Mouse (Mus musculus): ENCODE data around the gene Fscn2.

The Fscn2 gene

DNA sequence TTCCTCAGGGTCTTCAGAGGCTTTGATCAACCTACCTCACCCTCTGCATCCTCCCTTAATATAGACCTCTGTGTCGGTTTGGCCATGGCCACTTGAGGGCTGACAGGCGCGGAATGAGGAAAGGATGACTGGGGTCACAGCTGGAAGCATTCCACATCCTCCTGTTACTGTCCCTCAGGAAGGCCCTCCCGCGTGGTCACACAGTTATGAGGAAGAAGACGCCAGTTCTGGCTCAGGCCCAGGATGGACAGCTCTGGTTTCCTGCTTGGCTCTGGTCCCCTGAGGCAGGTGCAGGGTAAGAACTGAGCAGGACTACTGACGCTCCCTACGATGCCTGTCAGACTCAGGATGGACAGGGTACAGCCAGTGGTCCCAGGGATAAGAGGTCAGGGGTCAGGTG, 1.3 kb upstream of the Fscn2 start:
- DNase-seq (ENCODE audit: low spot score) = no peak

DNA sequence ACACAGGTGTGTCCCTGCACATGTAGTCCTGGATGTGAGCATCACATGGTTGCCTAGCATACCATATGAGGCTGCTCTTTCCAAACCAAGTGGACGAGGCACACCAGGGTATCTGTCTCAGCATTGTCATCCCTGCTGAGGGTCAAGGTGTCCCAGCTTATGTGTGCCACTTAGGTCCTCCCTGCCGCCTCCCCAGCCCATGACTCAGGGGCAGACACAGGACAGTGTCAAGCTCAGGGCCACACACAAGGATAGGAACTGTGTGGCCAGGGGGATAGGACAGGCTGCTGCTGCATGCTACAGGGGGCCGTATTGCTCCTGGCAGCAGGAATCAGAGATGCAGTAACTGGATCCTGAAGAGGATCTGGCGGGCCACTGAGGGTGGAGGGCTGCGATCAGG, 579 bp upstream of the Fscn2 start:
- no peak for DNase-seq (ENCODE audit: low spot score)

DNA sequence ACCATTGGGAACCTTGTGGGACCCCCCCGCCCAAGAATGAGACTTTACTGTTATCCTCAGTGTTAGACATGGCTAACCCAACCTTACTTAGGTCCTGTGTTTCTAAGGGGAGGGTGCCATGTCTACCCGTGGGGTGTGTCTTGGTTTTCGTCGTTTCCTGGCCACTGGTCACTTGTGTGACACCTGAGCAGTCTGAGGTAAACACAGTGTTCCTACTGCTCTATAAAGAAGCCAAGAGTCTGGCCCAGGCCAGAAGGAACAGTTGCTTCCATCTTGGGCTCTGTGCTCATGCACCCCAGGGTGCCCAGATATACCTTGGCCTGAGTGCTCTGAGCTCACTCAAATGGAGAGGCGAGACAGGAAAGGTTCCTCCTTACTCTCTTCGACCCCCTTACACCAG, 1.6 kb downstream of the Fscn2 start:
- DNase-seq (ENCODE audit: low spot score) = no peak

- DNase-seq (ENCODE audit: low spot score) = no peak
Observed at GRCm38 (mm10) chr11:120366443-120367027, 5.2 kb downstream of the Fscn2 start.

- DNase-seq (ENCODE audit: low spot score) = no peak
Observed at GRCm38 (mm10) chr11:120369656-120370055, 8.3 kb downstream of the Fscn2 start.

DNA sequence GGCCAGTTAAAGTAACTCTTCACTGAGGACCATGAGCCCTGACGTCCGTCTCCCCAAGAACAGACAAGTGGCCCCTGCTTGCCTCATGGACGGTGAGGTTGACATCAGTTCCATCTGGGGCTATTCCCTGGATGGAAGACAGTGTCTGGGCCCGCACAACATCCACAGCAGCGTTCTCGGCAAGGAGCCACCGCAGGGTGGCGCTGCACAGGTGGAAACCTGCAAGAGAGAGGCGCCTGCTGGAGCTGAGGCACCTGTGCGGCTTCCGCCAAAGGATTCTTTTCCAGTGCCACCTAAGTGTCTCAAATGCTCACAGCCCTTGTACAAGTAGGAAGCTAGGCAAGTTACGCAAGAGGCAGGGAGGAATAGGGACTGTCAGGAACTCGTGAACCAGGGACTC, 11.7 kb downstream of the Fscn2 start:
- DNase-seq (ENCODE audit: low spot score) = no peak

GRCm38 (mm10) chr11:120373820-120374586, 12.7 kb downstream of the Fscn2 start:
- peak; percentile 75 for DNase-seq (ENCODE audit: low spot score)

GRCm38 (mm10) chr11:120375324-120375723, 14.0 kb downstream of the Fscn2 start:
- no peak for DNase-seq (ENCODE audit: low spot score)

GRCm38 (mm10) chr11:120376302-120377160, 15.2 kb downstream of the Fscn2 start:
- DNase-seq (ENCODE audit: low spot score) = no peak

- no peak for DNase-seq (ENCODE audit: low spot score)
Observed at GRCm38 (mm10) chr11:120377337-120377736, 16.0 kb downstream of the Fscn2 start.

- DNase-seq (ENCODE audit: low spot score) = no peak
Observed at GRCm38 (mm10) chr11:120378031-120378610, 16.8 kb downstream of the Fscn2 start.

- peak; percentile 86 for DNase-seq (ENCODE audit: low spot score)
Observed at GRCm38 (mm10) chr11:120378611-120379540, 17.5 kb downstream of the Fscn2 start, which contains the start of gene Faap100. Faap100 (minus strand) TSS chr11:120378764.

DNA sequence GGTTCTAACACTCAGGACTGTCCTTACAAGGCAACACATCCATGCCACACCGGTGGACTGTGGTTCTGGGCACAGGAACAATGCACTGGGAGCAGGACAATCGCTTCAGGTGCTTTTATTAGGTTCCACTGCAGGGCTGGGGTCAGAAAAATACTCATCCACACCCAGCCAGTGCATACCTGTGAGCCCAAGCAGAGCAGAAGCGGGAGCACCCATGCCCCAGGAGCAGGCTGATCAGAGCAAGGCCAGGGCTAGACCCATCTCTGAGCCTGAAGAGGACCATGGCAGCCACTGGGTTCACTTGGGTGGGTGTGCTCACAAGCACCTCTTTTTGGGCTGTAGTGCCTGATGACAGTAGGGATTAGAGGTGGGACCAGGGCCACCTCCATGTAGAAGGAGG, 18.9 kb downstream of the Fscn2 start:
- DNase-seq (ENCODE audit: low spot score) = no peak

- DNase-seq (ENCODE audit: low spot score) = no peak
Observed at GRCm38 (mm10) chr11:120381157-120381556, 19.8 kb downstream of the Fscn2 start.

DNA sequence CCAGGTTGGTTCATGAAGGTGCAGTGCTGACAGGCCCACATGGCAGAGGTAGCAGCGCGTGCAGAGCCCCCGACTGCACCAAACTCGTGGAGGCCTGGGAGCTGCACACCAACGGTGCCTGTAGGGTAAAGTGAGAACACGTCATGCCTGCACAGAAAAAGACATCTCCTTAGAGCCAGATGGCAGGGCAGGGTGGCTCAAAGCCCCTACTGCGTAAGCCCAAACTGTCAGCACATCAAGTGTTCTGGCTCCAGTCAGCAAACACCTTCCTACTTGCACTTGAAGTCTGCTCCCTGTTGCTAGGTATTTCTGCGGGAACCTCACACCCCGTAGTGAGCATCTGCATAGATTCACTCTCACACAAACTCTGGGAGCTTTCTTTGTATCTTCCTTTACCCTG, 21.2 kb downstream of the Fscn2 start:
- no peak for DNase-seq (ENCODE audit: low spot score)

GRCm38 (mm10) chr11:120386632-120387031, 25.3 kb downstream of the Fscn2 start:
- DNase-seq (ENCODE audit: low spot score) = no peak

DNA sequence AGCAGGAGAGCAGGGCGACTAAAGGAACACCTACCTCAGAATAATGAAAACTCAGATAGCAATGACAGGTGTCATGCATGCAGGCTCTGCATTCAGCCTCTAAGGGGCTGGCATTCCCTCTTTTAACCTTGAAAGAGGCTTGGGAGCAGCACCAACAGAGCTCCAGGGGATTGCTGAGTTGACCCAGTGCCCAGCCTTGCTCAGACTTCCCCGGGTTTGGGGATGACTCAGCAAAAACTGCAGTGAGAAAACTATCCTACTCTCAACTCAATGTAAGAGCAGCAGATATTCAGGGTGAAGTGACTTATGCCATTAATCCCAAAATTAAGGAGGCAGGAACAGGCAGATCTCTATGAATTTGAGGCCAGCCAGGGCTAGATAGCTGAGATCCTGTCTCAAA, 25.8 kb downstream of the Fscn2 start:
- DNase-seq (ENCODE audit: low spot score) = no peak

DNA sequence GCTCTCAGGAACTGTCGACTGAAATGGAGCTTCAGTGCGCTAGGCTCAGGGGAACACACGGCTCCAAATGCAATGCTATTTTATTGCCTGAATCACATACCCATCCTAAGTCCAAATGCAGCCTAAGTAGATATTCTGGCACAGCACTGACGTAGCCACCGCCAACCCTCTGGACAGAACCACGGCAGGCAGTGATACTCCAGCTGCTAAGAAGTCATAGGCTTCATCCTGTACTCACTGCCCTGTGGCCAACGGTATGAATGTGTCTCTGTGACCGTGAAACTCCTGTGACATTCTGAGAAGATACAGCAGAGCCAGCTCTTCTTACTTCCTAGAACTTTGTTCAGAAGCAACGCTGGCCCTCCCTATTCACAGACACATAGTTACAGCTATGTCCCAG, 27.2 kb downstream of the Fscn2 start:
- no peak for DNase-seq (ENCODE audit: low spot score)

DNA sequence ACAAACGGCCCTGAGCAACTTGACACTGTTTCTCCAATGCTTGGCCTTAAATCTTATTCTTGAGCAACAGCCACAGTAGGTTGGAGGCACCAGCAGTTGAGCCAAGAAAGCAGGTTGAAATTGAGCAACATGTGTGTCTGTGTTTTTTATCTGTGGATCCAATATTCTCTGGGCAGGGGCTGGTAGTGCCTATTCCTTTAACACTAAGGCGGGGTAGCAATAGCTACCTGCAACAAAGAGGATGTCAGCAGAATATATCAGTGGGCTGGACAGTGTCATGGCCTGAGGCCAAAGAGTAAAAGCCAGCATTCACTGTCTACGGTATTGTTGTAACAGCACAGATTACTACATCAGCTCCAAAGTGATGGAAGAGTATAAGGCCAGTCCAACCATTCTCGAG, 34.3 kb downstream of the Fscn2 start:
- no peak for DNase-seq (ENCODE audit: low spot score)

DNA sequence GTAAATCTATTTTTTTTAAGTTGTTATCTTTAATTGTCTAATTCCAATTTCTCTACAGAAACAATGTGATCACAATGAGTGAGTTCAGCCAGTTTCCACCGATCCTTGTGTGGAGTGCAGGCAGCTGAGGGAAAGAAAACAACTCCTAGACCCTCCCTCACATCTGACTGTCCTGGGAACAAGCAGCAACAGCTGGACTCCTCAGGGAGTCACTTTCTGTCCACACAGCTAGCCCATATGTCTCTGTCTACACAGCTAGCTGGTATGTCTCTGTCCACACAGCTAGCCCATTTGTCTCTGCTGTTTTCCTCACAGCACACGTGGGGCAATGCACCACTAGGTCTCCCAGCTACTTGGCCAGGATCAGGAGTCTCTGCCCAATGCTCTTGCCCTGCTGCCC, 36.3 kb downstream of the Fscn2 start:
- no peak for DNase-seq (ENCODE audit: low spot score)

DNA sequence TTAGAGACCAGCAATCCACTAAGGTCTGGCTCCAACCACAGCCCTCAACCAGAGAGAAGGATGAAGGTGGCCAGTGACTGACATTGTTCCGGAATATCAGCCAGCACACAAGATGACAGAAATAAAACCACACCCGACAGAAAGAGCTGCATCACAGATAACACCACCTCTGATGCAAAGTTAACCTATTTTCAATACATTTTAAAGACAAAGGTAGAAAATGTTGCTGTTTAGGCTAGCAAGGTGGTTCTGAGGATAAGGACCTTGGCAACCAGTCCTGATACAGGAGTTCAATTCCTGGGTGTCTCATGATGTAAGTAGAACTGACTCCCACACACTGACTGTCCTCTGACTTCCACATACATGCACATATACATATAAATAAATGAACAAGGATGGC, 38.0 kb downstream of the Fscn2 start:
- no peak for DNase-seq (ENCODE audit: low spot score)

Data from ovary, postnatal 14 days (tissue).